Mouse (Mus musculus): ENCODE measurements around the gene Hibadh. TPM values are rescaled to one million over a fixed set of nuclear protein-coding genes. Genes with fewer than 3 reads are reported as not detected.
A peak's percentile ranks its signal among the peaks of the same experiment; 100 is the strongest.
"Not testable (repeated sequence)": the region's sequence is repeated elsewhere in the genome, so short reads cannot be mapped to it uniquely, and the experiment has no call there.

The Hibadh gene
- 51.5 and 54.2 TPM in 2 replicates for polyA plus RNA-seq (2015; fragmentation: Nextera tagmentation; extraction: Ambion mirVana)

- H3K4me3 ChIP-seq: peak within 1 kb of the TSS; percentile 97
- H3K9me3 ChIP-seq: no peaks in the 10 kb centered on the region
- WGBS: under 1% methylated on average over 34 of the region's 34 CpGs
- H3K4me2 ChIP-seq (replicated peaks): peak within 1 kb of the TSS; percentile 89
- H3K36me3 ChIP-seq: no peaks in the 10 kb centered on the region
- H3K4me1 ChIP-seq: peaks cover 17% of the 10 kb centered on the region
- peak within 1 kb of the TSS; percentile 66 for H3K27ac ChIP-seq (replicated peaks)
- peak; percentile 100 for ATAC-seq (replicated peaks)
- no peaks in the 10 kb centered on the region for H3K27me3 ChIP-seq
- peak within 1 kb of the TSS; percentile 95 for H3K9ac ChIP-seq (replicated peaks)
Measured at GRCm38 (mm10) chr6:52640224-52640712, at the start of gene Hibadh. Gene Hibadh, minus strand, starts transcription at chr6:52640389.

GRCm38 (mm10) chr6:52686901-52687500 lies 46.8 kb upstream of the Hibadh start:
- no peaks in the 10 kb centered on the region for H3K9me3 ChIP-seq
- no peak overlapping the region for H3K9ac ChIP-seq (replicated peaks)
- no peaks in the 10 kb centered on the region for H3K4me1 ChIP-seq
- H3K27me3 ChIP-seq: no peaks in the 10 kb centered on the region
- 45% methylated on average over 5 of the region's 5 CpGs for WGBS
- H3K4me2 ChIP-seq (replicated peaks): no peak overlapping the region
- H3K4me3 ChIP-seq: no peak overlapping the region
- H3K27ac ChIP-seq (replicated peaks): no peak overlapping the region
- ATAC-seq (replicated peaks): no peak
- no peaks in the 10 kb centered on the region for H3K36me3 ChIP-seq

GRCm38 (mm10) chr6:52682607-52683006 lies 42.4 kb upstream of the Hibadh start:
- no peak for ATAC-seq (replicated peaks)
- H3K36me3 ChIP-seq: no peaks in the 10 kb centered on the region
- no peak overlapping the region for H3K4me2 ChIP-seq (replicated peaks)
- 0 out of 2 replicates have a peak, but pooled peaks cover 5% of the 10 kb centered on the region for H3K27me3 ChIP-seq
- H3K4me3 ChIP-seq: no peak overlapping the region
- H3K9ac ChIP-seq (replicated peaks): no peak overlapping the region
- no peak overlapping the region for H3K27ac ChIP-seq (replicated peaks)
- no peaks in the 10 kb centered on the region for H3K9me3 ChIP-seq
- WGBS: 85% methylated on average over 3 of the region's 3 CpGs
- H3K4me1 ChIP-seq: no peaks in the 10 kb centered on the region

GRCm38 (mm10) chr6:52681847-52682485 lies 41.8 kb upstream of the Hibadh start:
- H3K4me1 ChIP-seq: no peaks in the 10 kb centered on the region
- H3K27ac ChIP-seq (replicated peaks): no peak overlapping the region
- H3K36me3 ChIP-seq: no peaks in the 10 kb centered on the region
- 84% methylated on average over 6 of the region's 6 CpGs for WGBS
- no peak overlapping the region for H3K4me3 ChIP-seq
- no peak overlapping the region for H3K9ac ChIP-seq (replicated peaks)
- no peaks in the 10 kb centered on the region for H3K9me3 ChIP-seq
- no peak for ATAC-seq (replicated peaks)
- H3K4me2 ChIP-seq (replicated peaks): no peak overlapping the region
- H3K27me3 ChIP-seq: 0 out of 2 replicates have a peak, but pooled peaks cover 5% of the 10 kb centered on the region

GRCm38 (mm10) chr6:52680458-52681032 lies 40.4 kb upstream of the Hibadh start:
- WGBS: 65% methylated on average over 8 of the region's 8 CpGs
- Histone ChIP-seq H3K9ac (replicated peaks) (no peak overlapping the region), H3K4me1 (no peaks in the 10 kb centered on the region), H3K4me2 (replicated peaks) (no peak overlapping the region), H3K4me3 (no peak overlapping the region), H3K27ac (replicated peaks) (no peak overlapping the region), H3K36me3 (no peaks in the 10 kb centered on the region), H3K9me3 (no peaks in the 10 kb centered on the region), H3K27me3 (0 out of 2 replicates have a peak, but pooled peaks cover 5% of the 10 kb centered on the region)
- no peak for ATAC-seq (replicated peaks)

GRCm38 (mm10) chr6:52679565-52679964 lies 39.4 kb upstream of the Hibadh start:
- Histone ChIP-seq H3K4me1 (peaks cover 6% of the 10 kb centered on the region), H3K9me3 (no peaks in the 10 kb centered on the region), H3K27me3 (0 out of 2 replicates have a peak, but pooled peaks cover 5% of the 10 kb centered on the region), H3K36me3 (no peaks in the 10 kb centered on the region), H3K9ac (replicated peaks) (no peak overlapping the region), H3K4me2 (replicated peaks) (no peak overlapping the region), H3K27ac (replicated peaks) (no peak overlapping the region), H3K4me3 (no peak overlapping the region)
- 86% methylated on average over 9 of the region's 9 CpGs for WGBS
- no peak for ATAC-seq (replicated peaks)

- not testable (repeated sequence) for H3K9ac ChIP-seq (replicated peaks); H3K9me3 ChIP-seq; H3K4me2 ChIP-seq (replicated peaks); H3K36me3 ChIP-seq; ATAC-seq (replicated peaks); H3K27ac ChIP-seq (replicated peaks); H3K27me3 ChIP-seq; H3K4me3 ChIP-seq
- WGBS: 80% methylated on average over 4 of the region's 4 CpGs
- peaks cover 16% of the 10 kb centered on the region for H3K4me1 ChIP-seq
Measured at GRCm38 (mm10) chr6:52677534-52677933, 37.3 kb upstream of the Hibadh start.

- 72% methylated on average over 4 of the region's 4 CpGs for WGBS
- H3K36me3 ChIP-seq: no peaks in the 10 kb centered on the region
- peaks cover 16% of the 10 kb centered on the region for H3K4me1 ChIP-seq
Measured at GRCm38 (mm10) chr6:52675222-52675921, 35.2 kb upstream of the Hibadh start.

GRCm38 (mm10) chr6:52674541-52674940 lies 34.4 kb upstream of the Hibadh start:
- H3K9ac ChIP-seq (replicated peaks): no peak overlapping the region
- no peak overlapping the region for H3K27ac ChIP-seq (replicated peaks)
- WGBS: 59% methylated on average over 12 of the region's 12 CpGs
- 0 out of 2 replicates have a peak, but pooled peaks cover 2% of the 10 kb centered on the region for H3K27me3 ChIP-seq
- no peak overlapping the region for H3K4me2 ChIP-seq (replicated peaks)
- H3K4me1 ChIP-seq: peaks cover 16% of the 10 kb centered on the region
- H3K36me3 ChIP-seq: no peaks in the 10 kb centered on the region
- ATAC-seq (replicated peaks): no peak
- no peak overlapping the region for H3K4me3 ChIP-seq
- no peaks in the 10 kb centered on the region for H3K9me3 ChIP-seq

More at GRCm38 (mm10) chr6:52675222-52675921, 35.2 kb upstream of the Hibadh start:
- H3K27me3 ChIP-seq: 0 out of 2 replicates have a peak, but pooled peaks cover 5% of the 10 kb centered on the region
- H3K4me3 ChIP-seq: no peak overlapping the region
- H3K9me3 ChIP-seq: no peaks in the 10 kb centered on the region
- no peak overlapping the region for H3K9ac ChIP-seq (replicated peaks)
- H3K27ac ChIP-seq (replicated peaks): no peak overlapping the region
- ATAC-seq (replicated peaks): no peak
- no peak overlapping the region for H3K4me2 ChIP-seq (replicated peaks)

- no peak overlapping the region for H3K4me3 ChIP-seq
- peaks cover 16% of the 10 kb centered on the region for H3K4me1 ChIP-seq
- H3K9me3 ChIP-seq: no peaks in the 10 kb centered on the region
- H3K9ac ChIP-seq (replicated peaks): no peak overlapping the region
- no peaks in the 10 kb centered on the region for H3K36me3 ChIP-seq
- no peak for ATAC-seq (replicated peaks)
- 32% methylated on average over 7 of the region's 7 CpGs for WGBS
- no peak overlapping the region for H3K4me2 ChIP-seq (replicated peaks)
- H3K27me3 ChIP-seq: no peaks in the 10 kb centered on the region
- H3K27ac ChIP-seq (replicated peaks): no peak overlapping the region
Measured at GRCm38 (mm10) chr6:52673706-52674105, 33.5 kb upstream of the Hibadh start.

GRCm38 (mm10) chr6:52672539-52672938 lies 32.4 kb upstream of the Hibadh start:
- no peaks in the 10 kb centered on the region for H3K36me3 ChIP-seq
- no peaks in the 10 kb centered on the region for H3K27me3 ChIP-seq
- H3K9me3 ChIP-seq: no peaks in the 10 kb centered on the region
- H3K4me2 ChIP-seq (replicated peaks): no peak overlapping the region
- H3K9ac ChIP-seq (replicated peaks): no peak overlapping the region
- H3K4me1 ChIP-seq: peaks cover 16% of the 10 kb centered on the region
- no peak overlapping the region for H3K4me3 ChIP-seq
- no peak overlapping the region for H3K27ac ChIP-seq (replicated peaks)
- WGBS: 80% methylated on average over 2 of the region's 2 CpGs
- ATAC-seq (replicated peaks): no peak

GRCm38 (mm10) chr6:52671791-52672190 lies 31.6 kb upstream of the Hibadh start:
- WGBS: 87% methylated on average over 8 of the region's 8 CpGs
- peaks cover 16% of the 10 kb centered on the region for H3K4me1 ChIP-seq
- no peak for ATAC-seq (replicated peaks)
- no peak overlapping the region for H3K4me2 ChIP-seq (replicated peaks)
- H3K27me3 ChIP-seq: no peaks in the 10 kb centered on the region
- H3K36me3 ChIP-seq: no peaks in the 10 kb centered on the region
- H3K9me3 ChIP-seq: no peaks in the 10 kb centered on the region
- no peak overlapping the region for H3K27ac ChIP-seq (replicated peaks)
- no peak overlapping the region for H3K9ac ChIP-seq (replicated peaks)
- H3K4me3 ChIP-seq: no peak overlapping the region

Data from forebrain, embryonic 15.5 days (tissue).